Mouse (Mus musculus) retina, postnatal 7 days (tissue): ENCODE data around the gene Adamtsl1.

Source experiments
- DNase-seq: peaks from one replicate; pipeline ENCODE4 v3.0.0-alpha.2; 2012; ENCODE audit warnings: low read depth, low spot score

Adamtsl1 gene

GRCm38 (mm10) chr4:85513792-85514191, at the start of gene Adamtsl1:
TSS of gene Adamtsl1 (plus strand) at chr4:85514172.
- no peak for DNase-seq

GRCm38 (mm10) chr4:85483586-85483985, 30.4 kb upstream of the Adamtsl1 start:
- DNase-seq = no peak

- DNase-seq = no peak
Measured at GRCm38 (mm10) chr4:85486316-85486946, 27.5 kb upstream of the Adamtsl1 start.

- DNase-seq = no peak
Measured at GRCm38 (mm10) chr4:85505718-85506117, 8.3 kb upstream of the Adamtsl1 start.

GRCm38 (mm10) chr4:85506976-85507375, 7.0 kb upstream of the Adamtsl1 start:
- DNase-seq = no peak

- no peak for DNase-seq
Measured at GRCm38 (mm10) chr4:85507491-85507890, 6.5 kb upstream of the Adamtsl1 start.

- no peak for DNase-seq
Measured at GRCm38 (mm10) chr4:85513288-85513687, 684 bp upstream of the Adamtsl1 start.

- DNase-seq = no peak
Measured at GRCm38 (mm10) chr4:85514205-85514681, 271 bp downstream of the Adamtsl1 start.

GRCm38 (mm10) chr4:85526966-85527566, 13.1 kb downstream of the Adamtsl1 start:
- DNase-seq = no peak

GRCm38 (mm10) chr4:85529852-85530251, 15.9 kb downstream of the Adamtsl1 start:
- no peak for DNase-seq

GRCm38 (mm10) chr4:85539677-85540076, 25.7 kb downstream of the Adamtsl1 start:
- DNase-seq = no peak

- no peak for DNase-seq
Measured at GRCm38 (mm10) chr4:85543221-85543620, 29.2 kb downstream of the Adamtsl1 start.

GRCm38 (mm10) chr4:85554696-85555095, 40.7 kb downstream of the Adamtsl1 start:
- DNase-seq = no peak

GRCm38 (mm10) chr4:85559753-85560152, 45.8 kb downstream of the Adamtsl1 start:
- DNase-seq = no peak

- no peak for DNase-seq
Measured at GRCm38 (mm10) chr4:85585426-85585825, 71.5 kb downstream of the Adamtsl1 start.

- DNase-seq = no peak
Measured at GRCm38 (mm10) chr4:85588928-85589327, 75.0 kb downstream of the Adamtsl1 start.

- no peak for DNase-seq
Measured at GRCm38 (mm10) chr4:85591037-85591436, 77.1 kb downstream of the Adamtsl1 start.

GRCm38 (mm10) chr4:85594159-85594558, 80.2 kb downstream of the Adamtsl1 start:
- DNase-seq = no peak

- no peak for DNase-seq
Measured at GRCm38 (mm10) chr4:85613331-85613730, 99.4 kb downstream of the Adamtsl1 start.

- no peak for DNase-seq
Measured at GRCm38 (mm10) chr4:85618746-85619145, 104.8 kb downstream of the Adamtsl1 start.

- no peak for DNase-seq
Measured at GRCm38 (mm10) chr4:85619261-85619660, 105.3 kb downstream of the Adamtsl1 start.

- no peak for DNase-seq
Measured at GRCm38 (mm10) chr4:85629381-85629780, 115.4 kb downstream of the Adamtsl1 start.

GRCm38 (mm10) chr4:85669271-85669670, 155.3 kb downstream of the Adamtsl1 start:
- DNase-seq = no peak
